ENCODE assay signal across 28 mouse cellular contexts in the genomic region with DNA sequence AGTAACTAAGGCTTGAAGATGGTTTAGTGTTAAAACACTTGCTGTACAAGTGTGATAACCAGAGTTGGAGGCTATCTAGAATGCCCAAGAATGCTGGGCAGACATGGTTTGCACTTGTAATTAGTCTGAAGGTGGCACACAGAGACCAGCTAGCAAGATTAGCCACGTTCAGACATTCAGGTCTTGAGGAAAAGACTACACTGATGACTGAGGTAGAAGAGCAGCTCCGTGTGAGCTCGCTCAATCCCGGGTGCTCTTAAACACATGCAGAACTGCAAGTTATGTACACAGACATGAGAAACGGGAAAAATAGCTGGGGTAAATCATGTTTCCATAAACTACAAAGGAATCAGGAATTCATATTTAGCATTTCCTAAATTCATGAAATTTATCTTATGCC. TPM values are rescaled to one million over a fixed set of nuclear protein-coding genes. Genes with fewer than 3 reads are reported as not detected.
DNase-seq lines count a peak whose midpoint lies in the region; ATAC-seq and TF ChIP-seq lines count a peak whose summit lies in the region.
"Had no signal": no experiment of that assay in that cellular context is flagged by ENCODE, and none has a peak within 500 bp of the region (broad histone marks: within the 10 kb centered on the region; RNA-seq: fewer than 3 reads in every experiment).

No protein-coding gene starts in this region.

- H3K27me3 ChIP-seq in liver, embryonic 11.5 days (replicated peaks; ENCODE audit: control insufficient read depth, insufficient read depth, low read length): no peaks in the 10 kb centered on the region
- no peaks in the 10 kb centered on the region for H3K27me3 ChIP-seq in myocyte (ENCODE audit: control insufficient read depth, insufficient read depth, insufficient read length)
- H3K27me3 ChIP-seq: embryonic facial prominence, embryonic 13.5 days; embryonic facial prominence, embryonic 15.5 days; forebrain, embryonic 12.5 days; Patski had no signal

- H3K27ac ChIP-seq in liver, embryonic 11.5 days (ENCODE audit: low read depth, low read length): no peak overlapping the region
- H3K27ac ChIP-seq: embryonic facial prominence, embryonic 13.5 days; embryonic facial prominence, embryonic 15.5 days; forebrain, embryonic 10.5 days; forebrain, embryonic 12.5 days had no signal

- WGBS in liver, embryonic 11.5 days: 80% methylated on average over 5 of the region's 5 CpGs

- H3K79me2 ChIP-seq in myocyte (ENCODE audit: control insufficient read depth, insufficient read depth): no peaks in the 10 kb centered on the region

- ATAC-seq in liver, embryonic 11.5 days (replicated peaks; ENCODE audit: low FRiP score): peak; percentile 24; the same call in 1 of the 2 replicates
- ATAC-seq in megakaryocyte progenitor cell, adult 5-6 weeks (replicated peaks; ENCODE audit: poor library complexity): 0 out of 2 replicates have a peak, but pooled peaks have one; percentile 23
- ATAC-seq: activated CD4-positive, CD25-positive, alpha-beta regulatory T cell, adult 4 months; CD4-positive, CD25-positive, alpha-beta regulatory T cell, adult 4 months; forebrain, embryonic 14.5 days; forebrain, embryonic 16.5 days; Patski had no signal

- H3K9me3 ChIP-seq in liver, embryonic 11.5 days (ENCODE audit: control insufficient read depth, low read length): no peaks in the 10 kb centered on the region
- H3K9me3 ChIP-seq: embryonic facial prominence, embryonic 13.5 days; embryonic facial prominence, embryonic 15.5 days; forebrain, embryonic 10.5 days; forebrain, embryonic 12.5 days had no signal

- no peak overlapping the region for H3K9ac ChIP-seq in liver, embryonic 11.5 days (ENCODE audit: low read depth, low read length)
- H3K9ac ChIP-seq: embryonic facial prominence, embryonic 13.5 days; embryonic facial prominence, embryonic 15.5 days; forebrain, embryonic 12.5 days had no signal

- no peaks in the 10 kb centered on the region for H3K4me1 ChIP-seq in liver, embryonic 11.5 days (replicated peaks; ENCODE audit: control insufficient read depth, insufficient read depth, low read length)
- H3K4me1 ChIP-seq: embryonic facial prominence, embryonic 13.5 days; embryonic facial prominence, embryonic 15.5 days; forebrain, embryonic 10.5 days; forebrain, embryonic 12.5 days had no signal

- H3K4me3 ChIP-seq in liver, embryonic 11.5 days (ENCODE audit: low read depth, low read length): no peak overlapping the region
- H3K4me3 ChIP-seq in myocyte: no peak overlapping the region
- H3K4me3 ChIP-seq: embryonic facial prominence, embryonic 13.5 days; embryonic facial prominence, embryonic 15.5 days; erythroblast, embryonic 14.5 days; forebrain, embryonic 10.5 days; forebrain, embryonic 12.5 days had no signal

- peaks cover 54% of the 10 kb centered on the region for H3K36me3 ChIP-seq in liver, embryonic 11.5 days (ENCODE audit: control insufficient read depth, insufficient read depth, low read length)
- peaks cover 46% of the 10 kb centered on the region for H3K36me3 ChIP-seq in myocyte (ENCODE audit: control insufficient read depth, insufficient read depth)

- H3ac ChIP-seq in myocyte (ENCODE audit: control insufficient read depth, insufficient read length): no peak overlapping the region

- peak; percentile 30 for DNase-seq in heart, adult 11 months
- no peak for DNase-seq in heart, postnatal 4 days
- DNase-seq in liver, embryonic 11.5 days (ENCODE audit: low spot score): no peak
- DNase-seq in liver: no peak
- no peak for DNase-seq in adrenal gland, postnatal 14 days
- no peak for DNase-seq in spleen, postnatal 14 days (ENCODE audit: low spot score in 2 of 2)
- DNase-seq: adrenal gland, adult 8-10 months; adrenal gland, postnatal 25 days; B cell, adult 2 months; cerebellum, adult 11 months; cerebellum, adult 18-20 months; cerebellum, adult 8-10 months; cerebellum, adult 9-11 months; cerebellum, postnatal 14 days; cerebellum, postnatal 36 days; embryo, embryonic 11 days had no signal

- no peak overlapping the region for H3K4me2 ChIP-seq in liver, embryonic 11.5 days
- H3K4me2 ChIP-seq in myocyte (ENCODE audit: low read depth): no peak overlapping the region
- H3K4me2 ChIP-seq: embryonic facial prominence, embryonic 13.5 days; embryonic facial prominence, embryonic 15.5 days; forebrain, embryonic 12.5 days had no signal

- TF ChIP-seq POLR2A in myocyte (IDR thresholded peaks at IDR 0.05; ENCODE audit: insufficient read length, low read depth): no peak

TF ChIP-seq in myocyte, 11 proteins besides CTCF, POLR2A, EP300 and RAD21:
- TF ChIP-seq TCF3 (IDR thresholded peaks at IDR 0.05; ENCODE audit: insufficient read length, low read depth) (no peak), POLR2AphosphoS2 (IDR thresholded peaks at IDR 0.05; ENCODE audit: insufficient read length, low read depth) (peak; percentile 72), MYOD1 (IDR thresholded peaks at IDR 0.05; ENCODE audit: control insufficient read depth in 1 of 3, insufficient read length in 2 of 3, low read depth in 2 of 3) (no peak), E2F4 (IDR thresholded peaks at IDR 0.05; ENCODE audit: insufficient read depth) (no peak)

RNA-seq across cellular contexts. Expression of gene Donson, which starts 7.9 kb away (rescaled TPM):
- 10 to 100 TPM; 15.5 to 15.7 TPM for total RNA-seq in heart, postnatal 4 days (2021)
- polyA plus RNA-seq in liver, embryonic 11.5 days (2014; fragmentation: Nextera tagmentation; extraction: Ambion mirVana): 38.3 and 44.4 TPM in 2 replicates
- total RNA-seq in megakaryocyte progenitor cell, adult 5-6 weeks (2015): 16.4 and 17.0 TPM in 2 replicates
- total RNA-seq in megakaryocyte progenitor cell, adult 5-6 weeks (2017): 20.4 and 33.7 TPM in 2 replicates
- polyA plus RNA-seq in myocyte (2012; fragmentation: generic; extraction: Trizol): 3.5 TPM
- 8.6 and 12.5 TPM in 2 replicates for total RNA-seq in adrenal gland, postnatal 14 days (2021)

RNA-seq across cellular contexts. Expression of gene Son, which starts 33.4 kb away (rescaled TPM):
- 100 to 1,000 TPM; 234 to 236 TPM for total RNA-seq in heart, postnatal 4 days (2021)
- 90.9 and 101 TPM in 2 replicates for polyA plus RNA-seq in liver, embryonic 11.5 days (2014; fragmentation: Nextera tagmentation; extraction: Ambion mirVana)
- 332 and 375 TPM in 2 replicates for total RNA-seq in megakaryocyte progenitor cell, adult 5-6 weeks (2015)
- total RNA-seq in megakaryocyte progenitor cell, adult 5-6 weeks (2017): 178 and 233 TPM in 2 replicates
- 48.7 TPM for polyA plus RNA-seq in myocyte (2012; fragmentation: generic; extraction: Trizol)
- 226 and 238 TPM in 2 replicates for total RNA-seq in adrenal gland, postnatal 14 days (2021)

RNA-seq across cellular contexts. Expression of gene Gart, which starts 33.9 kb away (rescaled TPM):
- total RNA-seq in heart, postnatal 4 days (2021): 10 to 100 TPM; 71.2 to 77.2 TPM
- 227 and 251 TPM in 2 replicates for polyA plus RNA-seq in liver, embryonic 11.5 days (2014; fragmentation: Nextera tagmentation; extraction: Ambion mirVana)
- 148 and 162 TPM in 2 replicates for total RNA-seq in megakaryocyte progenitor cell, adult 5-6 weeks (2015)
- 438 and 506 TPM in 2 replicates for total RNA-seq in megakaryocyte progenitor cell, adult 5-6 weeks (2017)
- 64.1 TPM for polyA plus RNA-seq in myocyte (2012; fragmentation: generic; extraction: Trizol)
- total RNA-seq in adrenal gland, postnatal 14 days (2021): 96.7 and 98.3 TPM in 2 replicates

RNA-seq across cellular contexts. Expression of gene Cryzl1, which starts 48.1 kb away (rescaled TPM):
- total RNA-seq in heart, postnatal 4 days (2021): 10 to 100 TPM; 29.7 to 31.2 TPM
- polyA plus RNA-seq in liver, embryonic 11.5 days (2014; fragmentation: Nextera tagmentation; extraction: Ambion mirVana): 56.4 and 57.7 TPM in 2 replicates
- total RNA-seq in megakaryocyte progenitor cell, adult 5-6 weeks (2015): 55.2 and 63.8 TPM in 2 replicates
- 57.2 and 79.0 TPM in 2 replicates for total RNA-seq in megakaryocyte progenitor cell, adult 5-6 weeks (2017)
- 27.6 TPM for polyA plus RNA-seq in myocyte (2012; fragmentation: generic; extraction: Trizol)
- total RNA-seq in adrenal gland, postnatal 14 days (2021): 43.4 and 45.5 TPM in 2 replicates

RNA-seq across cellular contexts. Expression of gene Itsn1, which starts 48.4 kb away (rescaled TPM):
- 10 to 100 TPM; 37.9 to 50.7 TPM for total RNA-seq in heart, postnatal 4 days (2021)
- 24.0 and 24.5 TPM in 2 replicates for polyA plus RNA-seq in liver, embryonic 11.5 days (2014; fragmentation: Nextera tagmentation; extraction: Ambion mirVana)
- total RNA-seq in megakaryocyte progenitor cell, adult 5-6 weeks (2015): 4.1 TPM in 2 replicates
- 6.0 and 7.9 TPM in 2 replicates for total RNA-seq in megakaryocyte progenitor cell, adult 5-6 weeks (2017)
- 27.5 TPM for polyA plus RNA-seq in myocyte (2012; fragmentation: generic; extraction: Trizol)
- total RNA-seq in adrenal gland, postnatal 14 days (2021): 43.1 and 48.7 TPM in 2 replicates
